Mouse (Mus musculus): ENCODE measurements at regions not wholly inside any gene's neighbourhood (a gene's known extent, or its start where the extent isn't known, plus 50 kb on each side); places are given as distances from the start of the nearest gene placed in this dataset.
A peak's percentile ranks its signal among the peaks of the same experiment; 100 is the strongest.

- peak; percentile 34 for DNase-seq
Observed at GRCm38 (mm10) chr9:88073165-88073564, 253.8 kb upstream of the Nt5e start.

GRCm38 (mm10) chr9:88073579-88073978, 253.4 kb upstream of the Nt5e start:
- no peak for DNase-seq

DNA sequence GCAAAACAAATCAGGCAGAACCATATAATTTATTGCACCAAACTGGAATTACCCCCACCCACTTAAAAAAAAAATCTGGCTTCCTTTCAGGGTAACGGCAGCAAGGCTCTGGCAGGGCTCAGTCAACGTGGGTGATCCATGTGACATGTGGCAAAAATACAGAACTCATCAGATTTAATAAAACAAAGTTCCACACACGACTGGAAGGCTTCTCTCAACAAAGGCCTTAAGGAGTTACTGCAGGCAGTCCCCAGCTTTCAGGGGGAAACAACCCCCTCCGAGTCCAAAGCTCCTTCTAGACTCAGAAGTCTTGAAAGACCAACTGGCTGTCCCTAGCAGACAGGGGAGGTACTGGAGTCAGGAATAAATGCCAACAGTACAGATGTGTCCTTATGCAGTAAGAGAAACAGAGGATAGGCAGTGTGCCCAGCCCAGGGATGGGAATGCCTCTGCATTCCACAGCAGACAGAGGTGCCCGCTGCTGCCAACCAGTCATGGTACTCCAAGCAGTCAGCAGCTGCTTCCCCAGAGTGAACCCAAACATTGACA, 244.0 kb upstream of the Nt5e start:
- DNase-seq, result peak; percentile 4

- no peak for DNase-seq
Observed at GRCm38 (mm10) chr9:88085181-88085816, 241.7 kb upstream of the Nt5e start.

- peak; percentile 19 for DNase-seq
Observed at GRCm38 (mm10) chr9:88085866-88086265, 241.1 kb upstream of the Nt5e start.

DNA sequence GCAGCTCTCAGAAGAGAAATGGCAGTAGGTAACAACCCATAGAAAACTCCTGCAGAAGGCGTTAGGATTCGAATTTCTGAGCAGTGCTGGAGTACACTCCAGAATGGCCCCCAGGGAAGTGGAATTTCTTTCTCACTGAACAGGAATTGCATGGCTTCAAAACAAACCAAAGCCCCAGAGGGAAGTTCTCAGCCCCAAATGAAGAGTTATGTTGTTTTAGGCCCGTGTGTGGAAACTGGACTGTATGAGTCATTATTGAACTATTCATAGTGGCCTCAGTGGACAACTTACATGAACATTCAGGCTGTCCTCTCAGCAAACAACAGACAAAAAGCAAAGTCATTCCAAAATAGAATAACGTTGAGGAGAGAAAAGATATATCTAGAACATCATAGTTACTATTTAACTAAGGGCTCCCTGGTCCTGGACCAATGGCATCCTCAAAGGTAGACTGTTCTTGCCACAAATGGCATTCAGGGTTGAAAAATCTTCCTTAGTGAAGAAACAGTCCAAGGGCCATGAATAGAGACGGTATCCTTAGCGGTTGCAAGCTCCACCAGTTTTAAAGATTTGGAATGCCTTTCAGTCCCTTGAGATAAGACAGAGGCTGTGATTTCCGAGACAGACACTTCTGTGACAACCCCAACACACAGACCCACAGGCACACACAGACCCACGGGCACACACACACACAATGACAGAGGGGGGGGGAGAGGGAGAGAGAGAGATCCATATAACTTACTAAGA, 235.0 kb upstream of the Nt5e start:
- DNase-seq, result peak; percentile 7

DNA sequence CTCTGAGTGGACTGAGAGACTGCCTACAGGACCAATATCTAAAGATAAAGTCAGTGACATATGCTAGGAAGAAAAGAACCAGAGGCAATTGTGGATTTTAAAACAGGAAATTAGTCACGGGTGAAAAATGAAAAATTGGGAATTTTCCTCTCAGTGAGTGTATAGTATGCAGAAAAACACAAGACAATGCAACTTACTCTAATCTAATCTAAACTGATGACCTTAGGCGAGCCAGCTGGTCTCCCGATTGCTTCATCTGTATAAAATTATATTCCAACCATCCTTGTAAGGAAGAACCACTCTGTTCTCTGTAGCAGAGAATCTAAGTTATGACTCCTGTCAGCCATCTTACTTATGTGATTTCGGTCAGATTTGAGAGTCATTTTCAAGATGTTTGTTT, 234.4 kb upstream of the Nt5e start:
- DNase-seq, result no peak

DNA sequence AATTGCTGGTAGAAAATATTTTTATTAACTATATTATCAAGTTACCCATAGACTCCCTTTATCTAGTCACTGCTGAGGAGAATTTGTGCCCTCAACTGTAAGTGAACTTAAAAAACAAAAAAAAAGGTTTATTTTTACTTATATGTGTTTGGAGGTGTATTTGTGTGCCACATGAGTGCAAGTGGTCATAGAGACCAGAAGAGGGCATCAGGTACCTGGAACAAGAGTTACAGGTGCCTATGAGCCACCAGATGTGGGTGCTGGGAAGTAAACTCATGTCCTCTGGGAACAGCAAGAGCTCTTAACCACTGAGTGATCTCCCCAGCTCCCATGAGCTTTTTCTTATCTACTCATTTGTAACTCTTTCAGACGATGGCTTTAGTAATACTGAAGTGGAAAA, 213.9 kb upstream of the Nt5e start:
- no peak for DNase-seq

GRCm38 (mm10) chr9:88120536-88120935, 206.5 kb upstream of the Nt5e start:
- DNase-seq, result no peak

- DNase-seq, result no peak
Observed at GRCm38 (mm10) chr9:88120963-88121570, 205.9 kb upstream of the Nt5e start.

- DNase-seq, result no peak
Observed at GRCm38 (mm10) chr9:88124322-88125005, 202.5 kb upstream of the Nt5e start.

DNA sequence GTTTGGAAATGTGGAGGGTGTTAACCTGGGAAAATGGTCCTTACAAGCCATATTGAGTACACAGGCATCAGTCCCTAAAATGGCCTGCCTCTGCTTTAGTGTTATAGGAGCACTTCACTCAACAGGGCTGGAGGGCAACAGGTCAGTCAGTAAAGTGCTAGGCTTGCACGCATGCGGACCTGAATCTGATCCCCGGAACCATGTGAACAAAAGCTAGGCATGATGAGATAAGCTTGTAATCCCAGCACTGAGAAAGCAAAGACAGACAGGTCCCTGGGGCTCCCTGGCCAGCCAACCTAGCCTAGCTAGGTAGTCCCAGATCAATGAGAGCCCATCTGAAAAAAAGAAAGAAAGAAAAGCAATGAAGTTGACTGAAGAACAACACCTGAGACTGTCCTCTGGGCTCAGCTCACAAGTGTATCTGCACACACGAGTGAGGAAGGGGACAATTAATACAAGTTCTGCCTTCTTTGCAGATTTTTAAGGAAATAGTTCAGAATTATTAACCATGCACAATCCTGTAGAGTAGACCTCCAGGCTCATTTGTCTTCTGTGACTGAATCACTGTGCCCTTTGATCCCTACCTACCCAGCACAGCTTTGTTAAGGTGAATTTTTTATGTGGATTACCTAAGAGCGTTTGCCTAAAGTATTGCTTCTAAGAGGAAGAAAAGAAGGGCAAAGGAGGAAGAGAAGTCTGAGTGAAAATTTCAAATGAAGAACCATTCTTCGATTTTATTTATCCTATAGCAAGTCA, 163.8 kb upstream of the Nt5e start:
- DNase-seq, result peak; percentile 32

DNA sequence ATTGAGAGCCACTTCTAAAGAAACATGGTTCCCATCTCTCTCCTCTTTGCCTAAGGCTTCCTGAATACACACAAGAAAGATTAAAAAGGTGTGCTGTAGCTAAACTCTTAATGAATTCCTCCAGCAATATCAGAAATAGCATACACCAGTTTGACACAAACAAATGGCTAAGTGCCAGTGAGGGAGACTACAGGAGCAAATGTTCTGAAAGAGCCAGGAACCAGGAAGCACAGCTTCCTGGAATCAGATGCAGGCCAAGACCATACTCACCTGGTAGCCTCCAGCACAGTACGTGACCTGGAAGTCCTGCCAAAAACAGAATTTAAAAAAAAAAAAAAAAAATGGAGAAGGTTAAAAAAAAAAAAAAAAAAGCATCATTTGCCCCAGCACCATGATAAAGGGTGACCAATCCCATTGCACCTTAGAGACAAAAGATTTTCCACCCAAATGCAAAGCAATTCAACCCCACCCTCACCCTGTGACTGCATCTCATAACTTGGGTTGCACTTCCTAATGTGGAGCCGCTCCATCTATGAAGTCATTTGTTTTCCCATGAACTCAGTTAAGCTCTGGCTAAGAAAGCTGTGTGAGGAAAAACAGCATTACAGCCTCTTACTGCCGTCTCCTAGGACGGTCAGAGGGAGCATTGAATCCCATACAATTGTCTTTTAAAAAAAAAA, 149.3 kb upstream of the Nt5e start:
- peak; percentile 5 for DNase-seq

DNA sequence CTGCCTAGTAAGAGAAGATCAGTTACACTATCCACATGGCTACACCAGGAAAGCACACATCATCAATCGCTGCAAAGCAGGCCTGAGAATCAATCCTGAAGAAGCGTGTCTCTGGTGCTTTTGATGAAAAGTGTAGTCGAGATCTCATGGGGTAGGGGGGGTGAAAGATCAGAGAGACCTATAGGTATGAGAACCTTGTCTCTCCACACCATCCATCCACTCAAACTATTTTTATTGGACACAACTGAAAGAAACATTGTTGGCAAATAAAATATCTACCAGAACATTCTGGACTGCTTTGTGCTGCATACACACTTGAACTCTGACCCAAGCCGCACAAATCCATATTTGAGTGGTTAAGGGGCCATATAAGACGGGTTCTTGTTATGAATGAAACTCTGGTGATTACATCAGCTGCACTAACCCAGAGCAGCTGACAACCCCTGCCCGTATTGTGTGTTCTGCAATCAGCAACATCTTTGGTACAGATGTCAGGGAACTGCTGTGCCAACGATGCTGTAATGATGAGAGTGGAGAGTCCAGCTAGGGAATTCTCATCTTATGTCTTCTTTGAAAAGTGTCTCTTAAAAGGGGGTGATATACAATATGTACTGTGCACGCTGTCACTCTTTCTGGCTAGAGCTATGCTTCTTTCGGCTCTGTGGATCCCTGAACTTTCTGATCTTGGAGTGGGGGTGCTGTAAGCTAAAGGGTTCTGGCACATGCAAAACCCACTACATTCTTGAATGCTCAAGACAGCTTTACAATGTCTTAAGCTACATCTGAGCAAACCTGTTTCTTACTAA, 145.6 kb upstream of the Nt5e start:
- no peak for DNase-seq

- DNase-seq, result no peak
Observed at GRCm38 (mm10) chr9:88207378-88207777, 119.6 kb upstream of the Nt5e start.

DNA sequence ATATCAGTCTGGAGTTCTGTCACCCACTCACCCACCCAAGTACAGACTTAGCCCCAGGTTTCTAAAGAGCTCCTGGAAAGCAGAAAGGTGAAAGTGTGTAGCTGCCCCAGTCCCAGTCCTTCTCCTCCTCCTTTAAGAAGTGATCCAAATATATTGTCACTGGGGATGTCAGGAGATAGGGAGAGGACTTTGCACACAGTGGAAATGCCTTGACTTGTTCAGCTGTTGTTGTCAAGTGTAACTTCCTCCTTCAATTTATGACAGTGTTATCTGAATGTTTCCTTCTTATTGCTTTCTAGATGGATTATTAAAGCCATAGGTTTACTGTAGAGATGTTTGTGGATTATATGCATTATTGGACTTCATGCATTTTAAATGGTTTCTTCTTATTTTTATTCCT, 119.0 kb upstream of the Nt5e start:
- DNase-seq, result no peak

- DNase-seq, result no peak
Observed at GRCm38 (mm10) chr9:88214758-88215157, 112.2 kb upstream of the Nt5e start.

- no peak for DNase-seq
Observed at GRCm38 (mm10) chr9:88220360-88220759, 106.6 kb upstream of the Nt5e start.

DNA sequence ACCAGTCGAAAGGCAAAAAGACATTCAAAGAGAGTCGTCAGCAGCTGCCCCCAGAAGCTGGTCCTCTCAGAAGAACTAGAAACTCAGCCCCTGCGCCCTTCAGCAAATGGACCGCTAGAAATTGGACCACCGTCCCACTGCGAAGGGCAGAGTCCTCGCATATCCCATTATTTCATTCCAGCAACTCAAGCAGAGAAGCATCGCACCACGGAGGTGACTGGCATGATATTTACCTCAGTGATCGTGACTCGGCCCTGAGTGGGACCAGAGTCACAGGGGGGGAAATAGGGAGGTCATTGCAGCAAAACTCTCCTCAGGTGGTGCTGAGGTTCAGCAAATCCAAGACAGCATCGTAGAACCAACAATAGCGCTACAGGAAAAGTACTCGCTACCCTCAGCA, 105.7 kb upstream of the Nt5e start:
- DNase-seq, result no peak

- DNase-seq, result peak; percentile 44
Observed at GRCm38 (mm10) chr9:88221850-88222353, 105.1 kb upstream of the Nt5e start.

- DNase-seq, result no peak
Observed at GRCm38 (mm10) chr9:88237126-88237525, 89.9 kb upstream of the Nt5e start.

All from kidney, adult 9 months (tissue).